Mouse (Mus musculus) right cerebral cortex, postnatal 36 days (tissue): Measurements from ENCODE around the gene Triobp.

Source experiments
- DNase-seq, 2 experiments: peaks; one replicate each; pipeline ENCODE4 v3.0.0; 2022; ENCODE audit warnings: low spot score in 2 of 2, mixed read lengths in 1 of 2

The Triobp gene

DNA sequence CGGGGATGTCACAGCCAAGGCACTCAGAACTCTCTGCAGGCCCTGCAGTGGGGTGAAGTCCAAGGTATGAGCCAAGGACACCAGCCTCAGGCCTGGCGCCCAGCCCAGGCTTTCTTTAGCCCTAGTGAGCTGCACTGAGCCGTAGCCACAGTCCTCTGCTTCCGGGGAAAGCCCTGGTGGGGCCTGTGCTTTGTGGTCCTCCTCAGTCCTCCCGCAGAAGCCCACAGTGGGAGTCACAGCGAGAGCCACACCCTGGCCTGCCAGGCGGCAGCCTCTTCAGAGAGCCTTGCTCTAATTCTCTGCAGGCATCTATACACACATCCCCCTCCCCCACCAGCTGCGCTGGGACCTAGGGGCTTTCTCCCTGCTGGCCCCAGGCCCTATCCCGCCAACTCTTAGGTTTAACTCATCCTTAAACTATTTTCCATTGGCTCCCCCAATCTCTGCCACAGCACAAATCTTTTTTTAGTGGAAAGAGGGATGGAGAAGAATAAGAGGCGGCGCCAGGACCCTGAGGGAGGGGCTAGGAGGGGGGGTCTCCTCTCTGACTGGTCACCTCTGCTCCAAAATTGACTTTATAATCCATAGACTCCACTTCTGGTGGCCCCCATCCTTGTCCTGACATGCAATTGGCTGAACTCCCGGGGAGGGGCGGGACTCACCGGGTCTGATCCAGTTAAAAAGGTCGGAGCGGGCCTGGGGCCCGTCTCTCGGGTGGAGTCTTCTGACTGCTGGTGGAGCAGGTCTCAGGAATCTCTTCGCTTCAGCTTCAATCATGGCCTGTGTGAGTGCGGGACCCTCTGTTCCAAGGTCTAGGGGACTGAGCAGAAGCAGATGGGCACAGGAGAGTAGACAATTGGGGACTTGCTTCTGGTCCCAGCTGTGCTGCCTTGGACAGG is 21.3 kb upstream of the Triobp start, which contains the start of gene Lgals1:
Lgals1 (plus strand) TSS at position 705 of the 899 bp plus-strand sequence.
- DNase-seq: no peak

DNA sequence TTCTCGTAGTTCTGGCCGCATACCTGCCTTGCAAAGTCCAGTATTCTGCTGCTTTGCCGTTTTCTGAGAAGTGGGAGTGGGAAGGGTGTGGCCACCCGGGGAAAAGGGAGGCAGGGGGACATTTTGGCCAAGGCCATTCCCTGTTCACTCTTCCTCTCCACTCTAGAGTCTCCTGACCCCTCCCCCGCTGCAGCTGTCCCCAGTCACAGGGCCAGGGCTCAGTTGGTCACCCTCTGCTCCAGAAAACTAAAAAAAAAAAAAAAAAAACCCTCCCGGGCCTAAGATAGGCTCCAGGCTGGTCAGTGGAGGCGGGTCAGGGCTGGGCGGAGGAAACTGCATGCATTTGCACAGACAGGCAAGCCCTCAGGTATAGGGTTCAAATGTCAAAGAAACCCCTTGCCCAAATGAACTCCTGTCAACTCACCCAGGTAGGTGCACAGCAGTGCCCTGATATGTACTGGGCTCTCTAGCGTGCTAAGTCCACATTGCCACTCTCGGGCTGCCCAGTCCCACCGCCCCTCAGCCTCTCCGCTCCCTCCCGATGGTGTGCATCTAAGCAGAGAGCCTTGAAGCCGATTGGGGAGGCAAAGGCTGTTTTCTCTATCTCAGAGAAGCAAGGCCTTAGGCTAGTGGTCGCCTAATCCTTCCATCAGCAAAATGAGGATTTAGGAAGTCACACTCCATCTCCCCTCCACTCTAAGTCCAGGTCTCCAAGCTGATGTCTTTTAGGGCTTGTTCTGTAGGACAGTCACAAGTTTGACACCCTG is 20.3 kb upstream of the Triobp start:
- DNase-seq: no peak

DNA sequence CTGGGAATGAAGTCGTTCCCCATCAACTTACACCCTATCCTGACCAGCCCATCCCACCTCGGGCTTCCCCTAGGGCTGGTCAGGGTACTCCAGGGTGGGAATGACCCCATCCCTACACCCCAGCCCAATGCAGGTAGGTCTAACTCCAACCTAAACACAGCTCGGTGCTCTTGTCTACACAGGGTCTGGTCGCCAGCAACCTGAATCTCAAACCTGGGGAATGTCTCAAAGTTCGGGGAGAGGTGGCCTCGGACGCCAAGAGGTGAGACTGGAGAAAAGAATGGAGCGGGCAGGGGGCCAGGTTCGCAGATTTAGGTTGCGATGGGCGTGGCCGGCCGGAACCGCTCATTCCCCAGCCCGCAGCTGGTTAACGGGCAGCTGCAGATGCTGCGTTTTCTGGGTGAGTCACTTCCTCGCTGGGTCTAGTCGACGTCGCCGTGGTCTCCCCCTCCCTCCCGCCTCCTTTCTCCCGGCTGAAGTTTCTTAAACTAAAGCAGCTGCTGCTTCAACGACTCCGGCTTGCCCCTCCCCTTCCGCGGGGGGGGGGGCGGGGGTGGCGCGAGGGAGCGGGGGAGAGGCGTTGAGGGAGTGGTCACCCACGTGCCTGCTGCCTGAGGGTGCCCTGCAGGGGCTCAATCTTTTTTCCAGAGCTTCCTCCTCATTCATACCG is 19.6 kb upstream of the Triobp start:
- DNase-seq: peak in 1 of 2 experiments; percentile 44

DNA sequence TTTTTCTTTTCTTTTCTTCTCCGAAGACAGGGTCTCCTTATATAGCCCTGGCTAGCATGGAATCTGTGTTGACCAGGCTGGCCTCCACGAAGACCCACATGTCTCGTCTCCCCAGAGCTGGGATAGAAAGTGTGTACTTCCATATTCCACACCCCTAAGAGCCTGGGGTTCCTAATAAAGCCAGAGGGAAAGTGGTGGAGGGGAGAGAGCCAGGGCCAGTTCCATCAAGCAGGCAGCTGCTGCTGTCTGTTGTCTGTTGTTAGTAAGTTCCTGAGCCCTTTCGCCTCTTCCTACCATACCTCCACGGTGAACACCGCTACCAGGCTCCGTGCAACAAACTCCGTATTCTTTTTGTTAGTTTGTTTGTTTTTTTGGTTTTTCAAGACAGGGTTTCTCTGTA is 19.0 kb upstream of the Triobp start:
- no peak for DNase-seq

DNA sequence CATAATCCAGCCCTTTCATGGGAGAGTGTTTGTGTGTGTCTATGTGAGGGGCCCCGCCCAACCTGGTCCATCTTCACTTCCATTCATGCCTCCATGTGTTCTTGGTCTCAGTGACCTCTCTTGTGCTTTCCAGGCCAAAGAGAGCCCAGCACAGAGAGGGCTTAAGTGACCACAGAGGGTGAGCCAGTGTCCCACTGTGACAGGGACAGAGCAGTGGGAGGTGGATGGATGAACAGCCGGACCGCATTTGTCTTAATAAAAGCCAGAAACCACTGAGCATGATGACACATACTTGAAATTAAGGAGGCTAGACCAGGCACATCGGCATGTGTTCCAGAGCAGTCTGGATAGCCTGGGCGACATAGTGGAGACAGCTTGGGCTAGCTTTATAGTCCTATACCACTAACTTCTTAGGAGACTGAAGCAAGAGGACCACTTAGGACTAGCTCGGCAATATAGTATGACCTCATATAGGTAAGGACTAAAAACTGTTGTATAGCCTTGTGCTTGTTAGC is 17.3 kb upstream of the Triobp start:
- no peak for DNase-seq

DNA sequence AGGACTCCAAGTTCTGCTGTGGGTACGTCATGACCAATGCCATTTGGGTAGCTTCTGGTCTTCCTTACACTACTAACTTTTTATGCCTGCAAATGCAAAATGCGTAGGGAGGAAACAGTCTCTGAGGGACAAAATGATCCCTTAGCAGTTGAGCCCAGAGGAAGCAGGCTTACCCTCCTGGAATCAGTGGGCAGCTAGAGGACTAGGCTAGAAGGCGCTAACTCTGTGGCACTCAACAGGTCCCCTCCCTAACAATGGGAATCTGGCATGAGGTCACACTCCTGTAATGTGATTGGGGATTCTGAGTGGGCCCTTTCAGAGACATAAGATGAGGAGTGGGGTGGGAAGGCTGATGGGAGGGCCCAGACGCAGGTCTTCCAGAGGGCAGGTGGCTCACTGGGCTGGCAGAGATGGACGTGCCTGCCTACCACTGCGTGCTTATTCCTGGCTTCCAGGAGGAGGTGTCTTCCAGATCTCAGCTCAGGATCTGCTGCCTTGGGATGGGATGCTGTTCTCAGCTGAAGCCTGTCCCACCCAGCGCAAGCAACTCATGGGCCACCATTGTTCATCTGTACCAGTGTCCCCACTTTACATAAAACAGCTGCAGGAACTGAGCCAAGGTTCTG is 16.6 kb upstream of the Triobp start:
- no peak for DNase-seq

DNA sequence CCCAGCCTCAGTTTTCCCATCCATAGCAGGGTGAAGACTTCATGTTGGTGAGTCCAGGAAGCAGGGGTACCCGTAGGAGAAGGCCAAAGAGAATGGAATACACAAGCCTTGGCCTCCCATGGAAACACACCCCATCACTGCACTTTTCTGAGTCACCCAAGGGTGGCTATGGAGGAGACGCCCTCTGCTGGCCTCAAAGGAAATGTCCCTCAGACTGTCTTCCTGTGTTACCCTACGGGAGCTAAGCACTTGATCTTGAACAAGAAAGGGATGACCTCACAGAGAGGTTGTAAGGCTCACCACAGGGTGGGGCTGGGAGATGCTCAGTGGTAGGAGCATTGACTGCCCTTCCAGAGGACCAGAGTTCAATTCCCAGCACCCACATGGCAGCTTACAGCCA is 15.9 kb upstream of the Triobp start:
- no peak for DNase-seq

DNA sequence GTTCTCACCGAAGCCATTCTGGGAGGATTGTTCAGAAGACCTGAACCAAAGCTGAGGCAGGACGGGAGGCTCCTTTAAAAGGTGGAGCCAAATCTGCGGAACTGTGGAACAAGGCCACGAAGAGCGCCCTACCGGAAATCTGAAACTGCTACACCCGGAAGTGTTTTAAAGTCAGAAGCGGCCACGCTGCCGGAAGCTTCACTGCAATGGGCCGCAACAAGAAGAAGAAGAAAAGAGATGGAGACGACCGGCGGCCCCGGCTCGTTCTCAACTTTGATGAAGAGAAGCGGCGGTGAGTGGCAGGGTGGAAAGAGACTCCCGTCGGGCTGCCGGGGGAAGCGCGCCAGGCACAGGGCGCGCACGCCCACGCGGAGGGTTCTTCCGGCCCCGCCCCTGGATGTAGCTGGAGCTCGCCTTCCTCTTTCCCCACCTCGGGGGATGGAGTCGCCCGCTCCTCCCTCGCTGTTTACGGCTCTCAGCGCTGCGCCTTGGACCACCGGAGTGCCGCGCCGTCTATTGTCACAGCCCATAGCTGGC is 12.7 kb upstream of the Triobp start, which contains the start of gene Nol12:
Nol12 (plus strand) TSS at position 150 of the 537 bp plus-strand sequence.
- DNase-seq: peak; percentile 82

DNA sequence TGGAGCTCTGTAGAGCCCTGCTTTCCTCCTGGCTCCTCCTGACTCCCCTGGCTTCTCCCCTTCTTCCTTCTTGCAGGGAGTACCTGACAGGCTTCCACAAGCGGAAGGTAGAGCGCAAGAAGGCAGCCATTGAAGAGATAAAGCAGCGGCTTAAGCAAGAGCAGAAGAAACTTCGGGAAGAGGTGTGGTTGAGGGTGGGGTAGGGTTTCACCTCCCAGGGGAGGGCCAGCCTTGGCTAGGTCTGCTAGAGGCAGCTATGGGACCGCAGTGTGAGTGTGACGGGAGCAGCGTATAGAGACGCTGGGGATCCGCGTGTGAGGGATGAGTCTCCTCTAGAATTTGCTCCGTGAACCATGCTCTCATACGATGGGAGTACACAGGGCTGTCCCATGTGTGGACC is 11.1 kb upstream of the Triobp start:
- DNase-seq: no peak

DNA sequence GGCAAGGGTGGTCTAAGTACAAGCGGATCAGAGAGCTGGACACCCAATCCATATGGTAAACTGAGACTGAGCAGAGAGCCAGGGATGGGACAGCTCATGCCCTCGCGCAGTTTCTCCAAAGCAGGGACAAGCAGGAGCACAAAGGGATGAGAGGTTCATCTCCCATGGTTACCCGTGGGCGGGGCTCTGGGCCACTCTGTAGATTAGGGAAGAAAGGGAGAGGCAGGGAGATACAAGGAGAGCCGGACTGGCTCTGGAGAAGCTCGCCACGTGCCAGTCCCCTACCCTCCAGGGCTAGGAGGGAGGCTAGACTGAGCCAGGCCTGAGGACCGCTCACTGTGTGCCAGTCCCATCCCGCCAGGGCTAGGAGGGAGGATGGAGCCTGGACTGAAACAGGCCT is 10.2 kb upstream of the Triobp start:
- DNase-seq: no peak

DNA sequence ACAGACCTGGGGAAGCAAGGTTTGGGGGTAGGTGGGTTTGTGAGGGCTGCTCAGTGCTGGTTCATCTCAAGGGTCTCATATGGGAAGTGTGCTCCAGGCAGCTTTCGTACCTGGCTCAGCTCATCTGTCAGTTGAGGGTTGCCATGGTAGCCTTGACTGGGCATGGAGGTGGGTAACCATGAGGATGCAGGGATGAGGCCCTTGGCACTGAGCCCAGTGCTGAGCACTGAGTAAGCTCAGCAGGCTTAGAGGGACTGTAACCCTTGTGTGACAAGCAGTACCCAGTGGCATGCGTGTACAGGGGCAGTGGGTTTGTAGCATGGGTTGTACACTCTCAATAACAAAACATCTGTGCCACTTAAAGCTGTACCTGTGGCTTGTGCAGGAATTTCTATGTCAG is 9.6 kb upstream of the Triobp start:
- no peak for DNase-seq

DNA sequence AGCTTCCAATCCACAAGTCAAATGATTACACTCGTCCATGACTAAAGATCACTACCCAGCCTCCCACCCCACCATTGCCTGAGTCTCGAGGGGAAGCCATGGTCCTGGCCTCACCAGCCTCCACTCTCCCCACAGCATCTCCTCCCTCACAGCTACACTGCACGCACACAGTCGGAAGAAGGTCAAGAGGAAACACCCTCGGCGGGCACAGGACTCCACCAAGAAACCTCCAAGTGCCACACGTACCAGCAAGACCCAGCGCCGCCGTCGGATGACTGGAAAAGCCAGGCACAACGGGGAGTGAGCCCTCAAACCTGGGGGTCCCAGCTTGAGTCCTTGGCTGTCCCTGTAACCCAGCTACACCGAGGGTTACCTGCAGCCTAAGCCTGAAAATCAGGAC is 7.2 kb upstream of the Triobp start:
- DNase-seq: no peak

DNA sequence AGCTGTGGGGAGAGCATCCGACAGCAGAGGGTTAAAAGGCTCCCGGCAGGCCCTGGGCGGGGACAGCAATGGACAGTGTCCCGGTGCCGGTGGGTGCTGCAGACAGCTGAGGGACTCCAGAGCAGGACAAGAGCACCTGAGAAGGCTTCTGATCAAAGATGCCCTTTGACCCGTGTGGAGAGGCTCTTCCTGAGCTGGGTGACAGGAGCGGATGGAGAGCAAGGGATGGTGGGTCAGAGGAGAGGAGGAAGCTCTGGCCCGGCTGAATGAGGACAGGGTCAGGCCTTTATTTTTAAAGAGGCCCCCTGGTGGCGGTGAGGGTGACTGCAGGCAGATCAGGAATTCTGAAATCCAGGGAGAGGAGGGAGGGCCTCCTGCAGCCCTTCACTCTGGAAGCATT is 4.9 kb upstream of the Triobp start:
- DNase-seq: peak; percentile 51 to 61

DNA sequence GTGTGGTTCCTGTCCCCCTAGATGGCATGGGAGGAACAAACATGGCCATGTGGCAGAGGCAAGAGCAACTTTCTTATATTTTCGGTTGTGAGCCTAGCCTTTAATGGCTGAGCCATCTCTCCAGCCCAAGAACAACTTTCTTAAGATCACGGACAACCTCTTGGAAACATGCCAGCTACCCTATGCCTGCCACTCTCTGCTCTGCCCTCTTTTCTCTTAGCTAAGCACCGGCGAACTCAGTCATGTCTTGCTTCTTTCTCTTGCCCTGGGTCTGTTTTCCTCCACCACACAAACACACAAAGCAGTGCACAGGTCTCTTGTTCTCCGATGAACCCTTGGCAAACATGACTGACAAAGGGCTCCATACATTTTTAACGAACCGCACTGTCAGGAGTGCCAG is 1.3 kb upstream of the Triobp start:
- no peak for DNase-seq

DNA sequence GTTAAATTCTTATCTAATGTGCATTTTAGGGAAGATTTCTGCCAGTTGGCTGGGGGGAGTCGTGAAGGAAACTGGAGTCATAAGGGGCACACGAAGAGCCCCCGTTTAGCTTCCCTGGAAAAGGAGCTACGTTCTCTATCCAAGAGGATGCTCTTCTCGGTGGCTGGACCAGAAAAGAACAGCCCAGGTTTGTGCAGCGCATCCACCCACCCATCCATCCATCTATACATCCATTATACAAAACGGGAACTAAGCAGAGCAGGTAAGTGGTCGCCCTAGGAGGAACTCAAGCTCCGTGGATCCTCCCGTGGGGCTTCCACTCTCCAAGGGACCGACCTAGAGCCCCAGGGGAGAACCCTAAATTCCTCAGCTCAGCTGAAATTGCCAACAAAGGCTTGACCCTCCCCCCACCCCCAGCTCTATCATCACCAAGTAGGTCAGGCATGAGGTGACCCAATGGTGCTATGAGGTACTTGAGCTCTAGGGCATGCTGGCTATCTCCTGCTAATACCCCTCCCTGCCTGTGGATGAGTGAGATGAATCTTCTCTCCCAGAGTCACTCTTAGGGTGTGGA is 715 bp downstream of the Triobp start:
- no peak for DNase-seq

DNA sequence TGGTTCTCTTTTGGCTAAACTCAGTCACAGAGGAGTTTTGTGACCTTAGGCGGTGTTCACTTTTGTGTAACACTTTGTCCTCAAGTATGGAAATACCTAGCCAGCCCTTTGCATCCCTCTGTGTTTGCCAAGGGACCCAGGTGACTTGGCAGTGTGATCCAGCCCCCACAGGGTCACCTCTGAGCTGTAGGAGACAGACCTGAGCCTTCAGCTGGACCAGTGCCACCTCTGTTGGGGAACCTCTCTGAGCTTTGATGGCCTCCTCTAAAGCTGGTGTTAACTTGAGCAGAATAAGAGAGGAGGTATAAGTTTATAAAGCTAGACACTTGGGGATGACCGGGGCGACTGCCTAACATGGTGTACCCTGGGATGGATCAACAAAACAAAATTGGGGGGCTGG is 1.4 kb downstream of the Triobp start:
- DNase-seq: no peak

DNA sequence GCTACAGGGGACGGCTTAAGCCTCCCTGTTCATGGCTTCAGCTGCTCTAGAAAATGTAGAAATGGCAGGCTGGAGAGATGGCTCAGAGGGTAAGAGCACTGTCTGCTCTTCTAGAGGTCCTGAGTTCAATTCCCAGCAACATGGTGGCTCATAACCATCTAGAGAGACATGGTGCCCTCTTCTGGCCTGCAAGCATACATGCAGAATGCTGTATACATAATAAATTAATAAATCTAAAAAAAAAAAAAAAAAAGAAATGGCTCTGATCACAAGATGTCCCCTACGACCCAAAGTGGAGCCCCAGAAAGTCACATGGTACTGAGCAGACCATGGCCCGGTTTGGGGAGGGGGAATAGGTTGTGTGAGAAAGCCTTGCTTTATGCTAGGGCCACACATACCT is 8.1 kb downstream of the Triobp start:
- DNase-seq: no peak

DNA sequence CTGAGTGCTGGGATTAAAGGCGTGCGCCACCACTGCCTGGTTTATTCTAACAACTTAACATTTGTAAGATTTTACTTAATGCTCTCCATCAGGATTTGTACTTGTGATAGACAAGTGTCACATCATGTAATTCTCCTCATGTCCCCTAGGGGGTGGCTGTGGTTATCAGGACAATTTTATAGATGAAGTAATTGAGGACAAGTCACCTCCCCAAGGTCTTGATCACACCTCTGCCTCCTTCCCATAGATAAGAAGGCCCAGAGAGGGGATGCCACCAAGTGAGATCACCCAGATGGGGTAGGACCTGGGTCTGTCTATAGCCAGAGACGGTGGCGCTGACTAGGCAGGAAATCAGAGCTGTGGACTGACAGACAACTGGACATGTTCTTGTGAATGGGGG is 8.8 kb downstream of the Triobp start:
- DNase-seq: no peak

DNA sequence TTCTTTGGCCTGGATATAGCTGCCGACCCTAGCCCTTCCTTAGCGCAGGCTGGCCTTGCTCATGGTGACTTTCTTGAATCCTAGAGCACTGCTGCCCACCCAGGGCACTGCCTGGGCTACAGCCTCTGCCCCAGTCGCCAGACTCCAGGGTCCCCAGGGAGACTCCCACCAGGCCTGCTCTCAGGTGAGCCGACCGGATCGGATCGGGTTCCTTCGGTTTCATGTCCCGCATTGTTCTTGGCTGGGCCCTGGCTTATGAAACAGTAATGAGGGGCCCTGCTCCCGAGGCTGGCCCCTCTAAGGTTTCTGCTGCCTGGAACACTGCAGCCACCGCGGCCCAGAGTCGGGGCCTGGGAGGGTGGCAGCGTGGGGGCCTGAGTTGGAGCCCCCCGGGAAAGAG is 9.5 kb downstream of the Triobp start:
- DNase-seq: no peak

DNA sequence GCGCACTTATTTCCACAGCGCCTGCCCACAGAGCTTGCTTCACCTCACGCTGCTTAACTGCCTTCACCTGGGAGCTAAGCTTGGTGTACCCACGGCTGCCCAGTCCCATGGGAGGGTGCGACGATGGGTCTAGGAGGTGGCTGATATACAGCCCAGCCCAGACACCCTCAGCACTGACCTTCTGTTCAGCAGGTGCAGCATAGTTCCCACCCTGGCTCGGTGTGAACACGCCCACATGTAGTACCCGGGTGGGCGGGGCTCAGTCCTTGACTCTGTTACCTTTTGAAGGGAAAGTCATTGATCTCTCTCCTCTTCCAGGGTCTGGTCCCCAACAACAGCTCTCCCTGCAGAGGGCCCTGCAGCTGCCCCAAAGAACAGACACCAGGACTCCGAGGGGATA is 12.0 kb downstream of the Triobp start:
- DNase-seq: no peak

DNA sequence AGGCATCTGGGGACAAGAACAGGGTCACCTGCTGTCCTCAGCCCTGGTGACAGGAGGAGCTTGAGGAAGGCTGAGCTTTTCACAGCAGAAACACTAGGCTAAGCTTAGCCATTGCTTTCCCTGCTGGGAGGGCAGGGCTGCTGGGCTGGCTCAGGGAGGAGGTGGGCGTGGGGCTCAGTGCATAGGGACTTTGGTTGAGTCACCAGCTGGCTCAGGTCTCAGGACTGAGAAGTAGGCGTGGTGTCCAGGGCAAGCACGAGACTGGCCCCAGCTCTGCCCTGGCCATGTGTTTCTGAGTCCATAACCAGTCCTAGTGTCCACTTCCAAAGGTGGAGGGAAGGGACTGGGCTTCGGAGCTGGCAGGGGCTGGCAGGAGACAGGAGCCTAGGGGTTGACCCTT is 12.6 kb downstream of the Triobp start:
- DNase-seq: no peak
